Mouse (Mus musculus) E14TG2a.4 (cell line): ENCODE measurements around the gene Wdr25.
A peak's percentile ranks its signal among the peaks of the same experiment; 100 is the strongest.

Source experiments
- H3K27me3 ChIP-seq: 2 replicates; pipeline ENCODE4 v1.6.1; 2014; ENCODE audit warnings: low read length, control low read depth; ENCODE audit not compliant: insufficient read depth
- H3K36me3 ChIP-seq: 2 replicates; pipeline ENCODE4 v1.6.1; 2014; ENCODE audit warnings: low read length, control low read depth; ENCODE audit not compliant: insufficient read depth
- H3K4me1 ChIP-seq: replicated peaks from 2 replicates; pipeline ENCODE4 v1.6.1; 2014; ENCODE audit warnings: low read depth, low read length, control low read depth
- H3K4me3 ChIP-seq: replicated peaks from 2 replicates; pipeline ENCODE4 v1.5.1; 2014; ENCODE audit warnings: mild to moderate bottlenecking, low read length
- H3K9me3 ChIP-seq: 2 replicates; pipeline ENCODE4 v1.6.1; 2014; ENCODE audit warnings: low read length, control low read depth
- CTCF ChIP-seq: conservative IDR thresholded peaks from 2 replicates; pipeline ENCODE4 v1.5.1; 2014; ENCODE audit warnings: low read length
- NANOG ChIP-seq: IDR thresholded peaks from 2 replicates; pipeline ENCODE4 v1.6.1; 2014; ENCODE audit warnings: borderline replicate concordance, low read length, mixed read lengths
- POU5F1 ChIP-seq: IDR thresholded peaks from 2 replicates; pipeline ENCODE4 v1.6.1; 2014; ENCODE audit warnings: low read length, borderline replicate concordance

Gene Wdr25

GRCm38 (mm10) chr12:108994436-108995031, 101.1 kb downstream of the Wdr25 start:
- no peak for TF ChIP-seq NANOG
- TF ChIP-seq CTCF: no peak
- TF ChIP-seq POU5F1: no peak
- Histone ChIP-seq H3K4me3 (no peak overlapping the region), H3K4me1 (peaks cover 6% of the 10 kb centered on the region; the same call in 1 of the 2 replicates), H3K36me3 (no peaks in the 10 kb centered on the region), H3K9me3 (no peaks in the 10 kb centered on the region), H3K27me3 (no peaks in the 10 kb centered on the region)

GRCm38 (mm10) chr12:108995976-108996636, 102.7 kb downstream of the Wdr25 start:
- H3K36me3 ChIP-seq: no peaks in the 10 kb centered on the region
- TF ChIP-seq POU5F1: no peak
- peak; percentile 47 for TF ChIP-seq CTCF
- no peak for TF ChIP-seq NANOG
- peaks cover 6% of the 10 kb centered on the region; the same call in 1 of the 2 replicates for H3K4me1 ChIP-seq
- H3K4me3 ChIP-seq: no peak overlapping the region
- H3K9me3 ChIP-seq: no peaks in the 10 kb centered on the region
- H3K27me3 ChIP-seq: no peaks in the 10 kb centered on the region

GRCm38 (mm10) chr12:108997249-108997648, 103.8 kb downstream of the Wdr25 start:
- Histone ChIP-seq H3K36me3 (no peaks in the 10 kb centered on the region), H3K27me3 (no peaks in the 10 kb centered on the region), H3K4me3 (no peak overlapping the region), H3K9me3 (no peaks in the 10 kb centered on the region), H3K4me1 (peaks cover 6% of the 10 kb centered on the region; the same call in 1 of the 2 replicates)
- TF ChIP-seq POU5F1: no peak
- TF ChIP-seq CTCF: no peak
- no peak for TF ChIP-seq NANOG

- H3K4me1 ChIP-seq: peaks cover 16% of the 10 kb centered on the region
- H3K27me3 ChIP-seq: no peaks in the 10 kb centered on the region
- TF ChIP-seq NANOG (no peak), CTCF (no peak), POU5F1 (no peak)
- H3K36me3 ChIP-seq: no peaks in the 10 kb centered on the region
- no peak overlapping the region for H3K4me3 ChIP-seq
- H3K9me3 ChIP-seq: no peaks in the 10 kb centered on the region
Measured at GRCm38 (mm10) chr12:109002978-109003377, 109.5 kb downstream of the Wdr25 start.

- no peak overlapping the region for H3K4me3 ChIP-seq
- TF ChIP-seq CTCF (no peak), NANOG (no peak), POU5F1 (no peak)
- H3K4me1 ChIP-seq: peaks cover 33% of the 10 kb centered on the region
- H3K36me3 ChIP-seq: peaks cover 6% of the 10 kb centered on the region; the same call in 1 of the 2 replicates
- H3K27me3 ChIP-seq: 0 out of 2 replicates have a peak, but pooled peaks cover 2% of the 10 kb centered on the region
- no peaks in the 10 kb centered on the region for H3K9me3 ChIP-seq
Measured at GRCm38 (mm10) chr12:109010070-109010649, 116.7 kb downstream of the Wdr25 start.

- H3K27me3 ChIP-seq: no peaks in the 10 kb centered on the region
- no peak overlapping the region for H3K4me3 ChIP-seq
- H3K36me3 ChIP-seq: peaks cover 9% of the 10 kb centered on the region; the same call in 1 of the 2 replicates
- no peaks in the 10 kb centered on the region for H3K9me3 ChIP-seq
- H3K4me1 ChIP-seq: no peaks in the 10 kb centered on the region
- TF ChIP-seq POU5F1: no peak
- no peak for TF ChIP-seq NANOG
- TF ChIP-seq CTCF: no peak
Measured at GRCm38 (mm10) chr12:109022181-109022691, 128.8 kb downstream of the Wdr25 start.

- no peak for TF ChIP-seq POU5F1
- no peak for TF ChIP-seq NANOG
- no peaks in the 10 kb centered on the region for H3K9me3 ChIP-seq
- no peak overlapping the region for H3K4me3 ChIP-seq
- H3K4me1 ChIP-seq: no peaks in the 10 kb centered on the region
- no peaks in the 10 kb centered on the region for H3K27me3 ChIP-seq
- peaks cover 9% of the 10 kb centered on the region; the same call in 1 of the 2 replicates for H3K36me3 ChIP-seq
Measured at GRCm38 (mm10) chr12:109022966-109023365, 129.5 kb downstream of the Wdr25 start.

- no peaks in the 10 kb centered on the region for H3K9me3 ChIP-seq
- TF ChIP-seq CTCF (peak; percentile 16), POU5F1 (no peak)
- H3K4me3 ChIP-seq: no peak overlapping the region
- peaks cover 9% of the 10 kb centered on the region; the same call in 1 of the 2 replicates for H3K36me3 ChIP-seq
- H3K27me3 ChIP-seq: no peaks in the 10 kb centered on the region
- H3K4me1 ChIP-seq: no peaks in the 10 kb centered on the region
Measured at GRCm38 (mm10) chr12:109023780-109024179, 130.3 kb downstream of the Wdr25 start.
